Mouse (Mus musculus): ENCODE measurements around the gene Bok. TPM values are rescaled to one million over a fixed set of nuclear protein-coding genes. Genes with fewer than 3 reads are reported as not detected.
"Not testable (repeated sequence)": the region's sequence is repeated elsewhere in the genome, so short reads cannot be mapped to it uniquely, and the experiment has no call there.

The Bok gene
- 8.7 TPM in 2 replicates for polyA plus RNA-seq (2016; fragmentation: Nextera tagmentation; extraction: Ambion mirVana)

- under 1% methylated on average over 78 of the region's 78 CpGs for WGBS (ENCODE audit: insufficient replicate concordance)
- Histone ChIP-seq H3K27ac (no peak within 1 kb of the TSS), H3K36me3 (no peaks in the 10 kb centered on the region), H3K4me2 (peak within 1 kb of the TSS; percentile 70), H3K4me3 (peak within 1 kb of the TSS; percentile 54), H3K27me3 (replicated peaks) (peaks cover 57% of the 10 kb centered on the region), H3K9ac (peak within 1 kb of the TSS; percentile 41), H3K4me1 (peaks cover 12% of the 10 kb centered on the region; the same call in 1 of the 2 replicates), H3K9me3 (replicated peaks) (no peaks in the 10 kb centered on the region)
- ATAC-seq = no peak
These were observed at the start of gene Bok for GRCm38 (mm10) chr1:93685401-93686244. TSS of gene Bok (plus strand) at chr1:93685660.

DNA sequence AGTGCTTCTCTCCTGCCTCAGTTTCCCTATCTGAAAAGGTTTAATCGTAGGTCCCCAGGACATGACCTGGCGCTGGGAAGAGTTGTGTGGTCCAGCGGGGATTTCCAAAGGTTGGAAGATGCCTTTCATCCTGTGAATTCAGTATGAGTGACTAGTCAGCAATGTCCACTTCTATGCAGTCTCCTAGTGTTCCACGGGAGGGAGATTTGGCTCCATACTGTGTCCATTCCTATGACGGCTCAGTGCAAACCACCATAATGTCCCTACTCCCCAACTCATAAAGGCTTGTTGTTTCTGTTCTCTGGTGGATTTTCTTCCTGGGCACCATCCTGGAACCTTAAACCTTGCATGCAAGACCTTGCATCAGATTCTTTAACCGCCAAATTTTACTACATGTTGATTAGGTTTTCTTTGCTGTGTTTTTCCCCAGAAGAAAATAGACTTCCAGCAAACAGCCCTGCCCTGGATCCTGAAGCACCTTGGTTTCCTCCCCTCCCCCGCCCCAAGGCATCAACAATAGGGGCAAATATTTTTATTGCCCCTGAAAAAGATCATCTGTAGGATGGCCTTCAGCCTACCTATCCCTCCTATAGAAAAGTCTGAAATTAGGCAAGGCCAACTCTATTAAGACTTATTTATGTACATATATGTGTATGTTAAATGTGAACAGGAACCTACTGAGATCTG lies 49.1 kb upstream of the Bok start:
- no peak for ATAC-seq
- WGBS (ENCODE audit: insufficient replicate concordance) = 30% methylated on average over 7 of the region's 7 CpGs

GRCm38 (mm10) chr1:93641978-93642377 lies 43.5 kb upstream of the Bok start:
- WGBS (ENCODE audit: insufficient replicate concordance) = 82% methylated on average over 2 of the region's 2 CpGs
- no peak overlapping the region for H3K9ac ChIP-seq
- H3K4me1 ChIP-seq = no peaks in the 10 kb centered on the region

More for the DNA sequence above, 49.1 kb upstream of the Bok start:
- Histone ChIP-seq H3K4me3 (peak overlapping the region; percentile 93), H3K4me1 (peaks cover 39% of the 10 kb centered on the region), H3K36me3 (peaks cover 17% of the 10 kb centered on the region), H3K9ac (peak overlapping the region; percentile 77), H3K4me2 (peak overlapping the region; percentile 91), H3K27me3 (replicated peaks) (no peaks in the 10 kb centered on the region), H3K27ac (peak overlapping the region; percentile 84), H3K9me3 (replicated peaks) (no peaks in the 10 kb centered on the region)

GRCm38 (mm10) chr1:93642692-93643091 lies 42.8 kb upstream of the Bok start:
- Histone ChIP-seq H3K4me2 (no peak overlapping the region), H3K36me3 (no peaks in the 10 kb centered on the region), H3K27ac (no peak overlapping the region), H3K9ac (no peak overlapping the region), H3K4me3 (no peak overlapping the region), H3K27me3 (replicated peaks) (no peaks in the 10 kb centered on the region), H3K9me3 (replicated peaks) (no peaks in the 10 kb centered on the region), H3K4me1 (no peaks in the 10 kb centered on the region)
- no peak for ATAC-seq
- 56% methylated on average over 2 of the region's 2 CpGs for WGBS (ENCODE audit: insufficient replicate concordance)

More at GRCm38 (mm10) chr1:93641978-93642377, 43.5 kb upstream of the Bok start:
- ATAC-seq = no peak
- Histone ChIP-seq H3K9me3 (replicated peaks) (no peaks in the 10 kb centered on the region), H3K27ac (no peak overlapping the region), H3K4me3 (no peak overlapping the region), H3K4me2 (no peak overlapping the region), H3K36me3 (no peaks in the 10 kb centered on the region), H3K27me3 (replicated peaks) (no peaks in the 10 kb centered on the region)

GRCm38 (mm10) chr1:93649604-93650172 lies 35.8 kb upstream of the Bok start:
- WGBS (ENCODE audit: insufficient replicate concordance) = 24% methylated on average over 5 of the region's 5 CpGs
- peak overlapping the region; percentile 0; the same call in 1 of the 2 replicates for H3K9ac ChIP-seq
- no peak overlapping the region for H3K4me3 ChIP-seq
- H3K36me3 ChIP-seq = no peaks in the 10 kb centered on the region
- H3K27me3 ChIP-seq (replicated peaks) = no peaks in the 10 kb centered on the region
- no peak overlapping the region for H3K4me2 ChIP-seq
- no peaks in the 10 kb centered on the region for H3K9me3 ChIP-seq (replicated peaks)
- 0 out of 2 replicates have a peak overlapping the region, but pooled peaks have one; percentile 14 for H3K27ac ChIP-seq
- no peak for ATAC-seq
- peaks cover 18% of the 10 kb centered on the region for H3K4me1 ChIP-seq

- no peak overlapping the region for H3K4me3 ChIP-seq
- ATAC-seq = no peak
These were observed 31.2 kb upstream of the Bok start for GRCm38 (mm10) chr1:93654275-93654674.

DNA sequence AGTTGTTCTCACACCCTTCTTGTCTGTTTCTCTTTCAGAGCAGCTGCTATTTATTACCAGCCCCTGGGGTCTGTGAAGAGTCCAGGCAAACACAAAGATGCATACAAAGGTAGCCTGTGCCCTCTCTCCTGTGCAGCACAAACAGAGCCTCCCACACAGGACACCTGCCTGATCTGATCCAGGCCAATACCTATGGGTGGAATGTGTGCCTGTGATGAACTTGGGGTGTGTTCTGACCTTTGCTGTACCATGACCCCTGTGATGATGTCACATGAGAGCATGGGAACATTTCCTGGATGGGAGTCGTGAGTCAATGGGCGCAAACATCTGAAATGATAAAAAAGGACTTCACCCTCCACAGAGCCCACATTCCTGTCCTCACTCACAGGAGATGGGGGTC lies 30.7 kb upstream of the Bok start:
- H3K4me1 ChIP-seq = peaks cover 8% of the 10 kb centered on the region
- H3K27me3 ChIP-seq (replicated peaks) = 0 out of 2 replicates have a peak, but pooled peaks cover 4% of the 10 kb centered on the region
- H3K4me2 ChIP-seq = no peak overlapping the region
- H3K9ac ChIP-seq = no peak overlapping the region
- H3K9me3 ChIP-seq (replicated peaks) = no peaks in the 10 kb centered on the region
- H3K27ac ChIP-seq = no peak overlapping the region
- 62% methylated on average over 2 of the region's 2 CpGs for WGBS (ENCODE audit: insufficient replicate concordance)
- no peak overlapping the region for H3K4me3 ChIP-seq
- 0 out of 2 replicates have a peak, but pooled peaks have one; percentile 21 for ATAC-seq
- no peaks in the 10 kb centered on the region for H3K36me3 ChIP-seq

More at GRCm38 (mm10) chr1:93654275-93654674, 31.2 kb upstream of the Bok start:
- no peaks in the 10 kb centered on the region for H3K36me3 ChIP-seq
- peaks cover 14% of the 10 kb centered on the region for H3K4me1 ChIP-seq
- no peak overlapping the region for H3K4me2 ChIP-seq
- no peak overlapping the region for H3K27ac ChIP-seq
- H3K9me3 ChIP-seq (replicated peaks) = no peaks in the 10 kb centered on the region
- no peak overlapping the region for H3K9ac ChIP-seq
- 0 out of 2 replicates have a peak, but pooled peaks cover 4% of the 10 kb centered on the region for H3K27me3 ChIP-seq (replicated peaks)
- WGBS (ENCODE audit: insufficient replicate concordance) = 9% methylated on average over 2 of the region's 2 CpGs

- Histone ChIP-seq H3K27me3 (replicated peaks) (0 out of 2 replicates have a peak, but pooled peaks cover 4% of the 10 kb centered on the region), H3K4me3 (no peak overlapping the region), H3K4me2 (no peak overlapping the region), H3K9ac (no peak overlapping the region), H3K36me3 (no peaks in the 10 kb centered on the region), H3K9me3 (replicated peaks) (no peaks in the 10 kb centered on the region), H3K27ac (no peak overlapping the region), H3K4me1 (0 out of 2 replicates have a peak, but pooled peaks cover 4% of the 10 kb centered on the region)
- WGBS (ENCODE audit: insufficient replicate concordance) = 51% methylated on average over 7 of the region's 7 CpGs
- ATAC-seq = no peak
These were observed 29.0 kb upstream of the Bok start for GRCm38 (mm10) chr1:93656325-93657024.

DNA sequence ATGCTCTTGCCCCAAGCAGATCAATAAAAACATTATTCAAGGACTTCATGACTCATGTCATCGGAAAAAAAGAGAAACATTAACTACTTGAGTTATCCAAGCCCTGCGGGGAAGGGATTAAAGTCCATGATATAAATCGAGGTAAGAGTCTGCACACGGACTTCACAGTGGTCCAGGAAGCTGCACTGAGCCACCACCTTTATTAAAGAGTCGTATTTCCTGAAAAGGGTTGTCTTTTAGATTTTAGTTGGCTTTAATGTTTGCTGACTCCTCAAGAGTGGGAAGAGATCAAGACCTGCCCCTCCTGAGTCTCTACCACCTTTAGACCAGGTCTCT lies 28.5 kb upstream of the Bok start:
- Histone ChIP-seq H3K9me3 (replicated peaks) (no peaks in the 10 kb centered on the region), H3K4me2 (no peak overlapping the region), H3K4me1 (0 out of 2 replicates have a peak, but pooled peaks cover 4% of the 10 kb centered on the region), H3K4me3 (no peak overlapping the region), H3K27me3 (replicated peaks) (0 out of 2 replicates have a peak, but pooled peaks cover 4% of the 10 kb centered on the region), H3K27ac (no peak overlapping the region), H3K36me3 (no peaks in the 10 kb centered on the region), H3K9ac (no peak overlapping the region)
- 62% methylated on average over 5 of the region's 5 CpGs for WGBS (ENCODE audit: insufficient replicate concordance)
- ATAC-seq = no peak

GRCm38 (mm10) chr1:93658559-93658958 lies 26.9 kb upstream of the Bok start, which contains the start of gene Stk25:
TSS of gene Stk25 (minus strand) at chr1:93658659.
- not testable (repeated sequence) for H3K27me3 ChIP-seq (replicated peaks); ATAC-seq; H3K9ac ChIP-seq; H3K27ac ChIP-seq; H3K4me3 ChIP-seq; H3K4me2 ChIP-seq; H3K36me3 ChIP-seq; H3K4me1 ChIP-seq; H3K9me3 ChIP-seq (replicated peaks)

GRCm38 (mm10) chr1:93667760-93668400 lies 17.6 kb upstream of the Bok start:
- Histone ChIP-seq H3K9me3 (replicated peaks) (no peaks in the 10 kb centered on the region), H3K27ac (peak overlapping the region; percentile 15; the same call in 1 of the 2 replicates), H3K4me3 (peak overlapping the region; percentile 18; the same call in 1 of the 2 replicates), H3K9ac (no peak overlapping the region), H3K4me2 (peak overlapping the region; percentile 63), H3K27me3 (replicated peaks) (0 out of 2 replicates have a peak, but pooled peaks cover 3% of the 10 kb centered on the region), H3K36me3 (no peaks in the 10 kb centered on the region), H3K4me1 (peaks cover 33% of the 10 kb centered on the region)
- 25% methylated on average over 13 of the region's 13 CpGs for WGBS (ENCODE audit: insufficient replicate concordance)
- peak; percentile 66 for ATAC-seq
